Mouse (Mus musculus) embryonic facial prominence, embryonic 14.5 days (tissue): ENCODE measurements around the gene 2410004B18Rik. TPM values are rescaled to one million over a fixed set of nuclear protein-coding genes. Genes with fewer than 3 reads are reported as not detected.

Experiments
- ATAC-seq: fragments of 200-750 bp; cut with Nextera tagmentation; 2 replicates; pipeline ENCODE4 v1.8.0; 2017; ENCODE audit warnings: low read depth, moderate number of reproducible peaks, moderate TSS enrichment
- DNase-seq: peaks from one replicate; pipeline ENCODE4 v3.0.0-alpha.2; 2015; ENCODE audit warnings: low spot score
- H3K27ac ChIP-seq: fragments of 300-500 bp; sonication (generic); replicated peaks from 2 replicates; pipeline ENCODE4 v1.5.1; 2014; ENCODE audit warnings: low read depth, mild to moderate bottlenecking, low read length, moderate library complexity
- H3K27me3 ChIP-seq: fragments of 300-500 bp; sonication (generic); replicated peaks from 2 replicates; pipeline ENCODE4 v1.6.1; 2014; ENCODE audit warnings: low read length; ENCODE audit not compliant: control insufficient read depth, insufficient read depth
- H3K36me3 ChIP-seq: fragments of 300-500 bp; sonication (generic); 2 replicates; pipeline ENCODE4 v1.6.1; 2014; ENCODE audit warnings: low read length, mixed read lengths; ENCODE audit not compliant: control insufficient read depth, insufficient read depth
- H3K4me1 ChIP-seq: fragments of 300-500 bp; sonication (generic); 2 replicates; pipeline ENCODE4 v1.6.1; 2014; ENCODE audit warnings: antibody characterized with exemption, low read length; ENCODE audit not compliant: control insufficient read depth, insufficient read depth
- H3K4me2 ChIP-seq: fragments of 300-500 bp; sonication (generic); 2 replicates; pipeline ENCODE4 v1.6.1; 2014; ENCODE audit warnings: low read depth, mild to moderate bottlenecking, low read length, moderate library complexity, mixed read lengths
- H3K4me3 ChIP-seq: fragments of 300-500 bp; sonication (generic); 2 replicates; pipeline ENCODE4 v1.5.1; 2014; ENCODE audit warnings: low read depth, mild to moderate bottlenecking, low read length
- H3K9ac ChIP-seq: fragments of 300-500 bp; sonication (generic); 2 replicates; pipeline ENCODE4 v1.6.1; 2014; ENCODE audit warnings: low read depth, mild to moderate bottlenecking, low read length, moderate library complexity, mixed read lengths
- H3K9me3 ChIP-seq: fragments of 300-500 bp; sonication (generic); 2 replicates; pipeline ENCODE4 v1.6.1; 2016; ENCODE audit warnings: low read length; ENCODE audit not compliant: control insufficient read depth
- WGBS: fragments of 180-500 bp; shearing (Covaris S2); extraction: QIAGEN DNeasy Blood & Tissue Kit; methylation state at CpG from one replicate; pipeline ENCODE4 v1.1.7; 2014; 5-methylcytosine and 5-hydroxymethylcytosine counted together
- polyA plus RNA-seq: library from polyadenylated mRNA; unstranded; fragments of >200 nt; fragmentation: Nextera tagmentation; extraction: Ambion mirVana; gene quantifications from 2 replicates; pipeline ENCODE4 v1.2.1, GENCODE M21; 2014

Gene 2410004B18Rik
- polyA plus RNA-seq, 1 experiment from 2014 or later: 47.3 TPM

DNA sequence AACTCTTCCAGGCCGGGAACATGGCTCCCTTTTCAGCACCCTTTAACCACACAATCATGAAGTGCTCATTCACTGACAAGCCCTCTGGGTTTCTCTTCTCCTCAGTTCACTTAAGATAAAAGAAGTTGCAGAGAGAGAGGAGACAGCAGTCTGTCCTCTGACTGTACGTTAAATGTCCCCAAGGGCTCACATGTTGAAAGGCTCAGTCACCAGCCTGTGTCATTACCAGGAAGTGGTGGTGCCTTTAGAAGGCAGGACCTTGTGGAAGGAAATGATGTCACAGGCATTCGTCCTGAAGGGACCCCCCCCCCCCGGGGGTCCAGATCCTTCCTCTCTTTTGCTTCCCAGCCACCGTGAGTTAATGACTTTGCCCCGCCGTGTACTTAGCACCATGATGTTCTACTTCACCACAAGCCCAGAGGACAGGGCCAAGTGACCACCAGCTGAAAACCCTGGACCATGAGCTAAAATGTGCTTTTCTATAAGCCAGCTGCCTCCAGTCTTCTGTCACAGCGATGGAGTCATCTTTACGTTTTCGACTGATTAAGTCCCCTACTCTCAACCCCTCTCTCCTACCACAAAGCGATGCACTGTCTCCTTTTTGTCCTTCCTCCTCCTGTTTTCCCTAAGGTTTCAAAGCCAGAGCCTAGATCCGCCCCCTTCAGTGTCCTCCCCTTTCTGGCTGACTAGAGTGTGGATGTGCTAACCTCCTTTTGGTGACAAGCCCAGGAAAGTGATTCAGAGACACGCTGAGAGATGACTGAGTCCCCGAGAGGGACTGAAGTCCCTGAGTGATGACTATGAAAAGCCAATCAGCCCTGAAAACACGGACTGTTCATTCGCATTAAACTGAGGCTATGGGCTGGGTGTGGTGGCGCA, 13.7 kb downstream of the 2410004B18Rik start:
- H3K4me2 ChIP-seq: no peak overlapping the region
- H3K4me3 ChIP-seq: no peak overlapping the region
- no peaks in the 10 kb centered on the region for H3K36me3 ChIP-seq
- no peak overlapping the region for H3K9ac ChIP-seq
- no peak for DNase-seq
- H3K4me1 ChIP-seq: peaks cover 4% of the 10 kb centered on the region; the same call in 1 of the 2 replicates
- no peaks in the 10 kb centered on the region for H3K27me3 ChIP-seq
- H3K9me3 ChIP-seq: no peaks in the 10 kb centered on the region
- no peak overlapping the region for H3K27ac ChIP-seq
- WGBS: 68% methylated on average over 17 of the region's 17 CpGs
- no peak for ATAC-seq

DNA sequence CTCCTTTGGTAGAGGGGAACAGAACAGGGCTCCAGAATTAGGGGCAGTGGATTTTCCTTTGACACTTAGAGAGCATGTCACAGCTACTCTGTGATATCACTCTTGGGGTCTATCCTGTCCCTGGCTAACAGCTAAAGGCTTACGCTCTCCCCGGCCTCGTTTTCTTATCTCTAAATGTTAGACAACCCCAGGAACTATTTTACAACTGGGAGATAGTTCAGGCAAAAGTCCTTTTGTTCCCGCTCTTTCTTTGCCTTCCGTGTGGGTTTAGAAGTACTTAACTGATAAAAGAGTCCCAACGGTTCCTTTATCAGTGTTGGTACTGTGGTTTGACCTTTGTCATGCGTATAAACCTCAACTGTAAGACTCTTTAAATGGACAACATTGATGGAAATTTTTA, 15.1 kb downstream of the 2410004B18Rik start:
- H3K4me1 ChIP-seq: peaks cover 4% of the 10 kb centered on the region; the same call in 1 of the 2 replicates
- ATAC-seq: no peak
- H3K27me3 ChIP-seq: no peaks in the 10 kb centered on the region
- H3K9me3 ChIP-seq: no peaks in the 10 kb centered on the region
- H3K4me2 ChIP-seq: no peak overlapping the region
- no peak overlapping the region for H3K4me3 ChIP-seq
- DNase-seq: no peak
- no peak overlapping the region for H3K9ac ChIP-seq
- H3K36me3 ChIP-seq: no peaks in the 10 kb centered on the region
- WGBS: 85% methylated on average over 7 of the region's 7 CpGs
- H3K27ac ChIP-seq: no peak overlapping the region

DNA sequence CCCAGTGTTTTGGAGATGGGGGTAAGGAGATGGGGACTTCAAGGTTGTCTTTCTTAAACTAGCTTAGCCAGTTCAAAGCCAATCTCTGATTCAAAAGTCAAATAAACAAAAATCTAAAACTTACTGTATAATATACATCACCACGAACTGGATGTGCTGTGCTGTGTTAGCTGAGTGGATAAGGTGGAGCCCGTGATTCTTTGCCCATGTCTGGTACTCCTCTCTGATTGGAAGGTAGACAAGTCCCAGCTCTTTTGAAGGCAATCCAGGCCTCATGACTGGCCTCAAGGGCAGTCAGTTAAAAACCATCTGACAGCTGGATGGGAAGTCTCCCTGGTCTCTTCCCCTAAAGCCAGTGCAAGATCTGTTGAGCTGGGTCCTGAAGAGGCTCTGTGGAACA, 15.6 kb downstream of the 2410004B18Rik start:
- 78% methylated on average over 2 of the region's 2 CpGs for WGBS
- no peak for ATAC-seq
- no peaks in the 10 kb centered on the region for H3K27me3 ChIP-seq
- H3K36me3 ChIP-seq: no peaks in the 10 kb centered on the region
- no peak overlapping the region for H3K27ac ChIP-seq
- DNase-seq: no peak
- H3K4me1 ChIP-seq: peaks cover 4% of the 10 kb centered on the region; the same call in 1 of the 2 replicates
- no peak overlapping the region for H3K9ac ChIP-seq
- 0 out of 2 replicates have a peak, but pooled peaks cover 3% of the 10 kb centered on the region for H3K9me3 ChIP-seq
- no peak overlapping the region for H3K4me3 ChIP-seq
- H3K4me2 ChIP-seq: no peak overlapping the region

DNA sequence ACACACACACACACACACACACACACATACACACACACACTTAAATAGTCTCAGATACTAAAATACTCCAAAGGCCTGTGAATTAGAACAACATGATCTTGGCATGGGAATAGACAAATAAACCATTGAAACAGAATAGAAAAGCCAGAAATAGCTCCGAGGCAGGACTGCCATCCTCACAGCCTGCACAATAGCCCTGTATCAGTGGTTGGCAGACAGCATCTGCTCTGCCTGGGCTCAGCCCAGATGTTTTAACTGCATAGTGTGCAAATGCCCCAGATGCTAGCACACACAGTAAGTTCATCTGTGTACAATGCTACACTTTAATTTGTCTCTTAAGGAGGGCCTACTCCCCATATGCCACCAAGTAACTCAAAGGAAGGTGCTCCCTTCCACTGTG, 22.0 kb downstream of the 2410004B18Rik start:
- H3K9me3 ChIP-seq: 0 out of 2 replicates have a peak, but pooled peaks cover 3% of the 10 kb centered on the region
- H3K36me3 ChIP-seq: no peaks in the 10 kb centered on the region
- H3K27ac ChIP-seq: no peak overlapping the region
- ATAC-seq: no peak
- no peak for DNase-seq
- H3K27me3 ChIP-seq: peaks cover 23% of the 10 kb centered on the region; the same call in 1 of the 2 replicates
- 25% methylated on average over 1 of the region's 1 CpGs for WGBS
- H3K4me1 ChIP-seq: peaks cover 22% of the 10 kb centered on the region
- no peak overlapping the region for H3K9ac ChIP-seq
- no peak overlapping the region for H3K4me3 ChIP-seq
- no peak overlapping the region for H3K4me2 ChIP-seq

DNA sequence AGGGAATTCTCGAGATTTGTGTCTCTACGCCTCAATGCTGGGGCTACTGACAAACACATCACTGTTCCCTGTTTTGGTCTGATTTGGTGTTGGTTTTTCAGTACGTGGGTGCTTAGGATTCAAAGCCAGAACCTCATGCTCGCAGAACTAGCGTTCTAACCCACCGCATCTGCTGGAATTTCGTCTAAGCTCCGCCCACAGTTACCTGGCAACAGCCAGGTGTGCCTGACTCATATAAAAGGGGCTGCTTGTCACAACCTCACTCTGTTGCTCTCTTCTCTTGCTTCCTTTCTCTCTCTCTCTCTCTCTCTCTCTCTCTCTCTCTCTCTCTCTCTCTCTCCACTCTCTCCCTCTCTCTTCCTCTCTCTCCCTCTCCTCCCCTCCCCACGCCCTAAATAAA, 24.6 kb downstream of the 2410004B18Rik start:
- Histone ChIP-seq H3K4me1 (peaks cover 26% of the 10 kb centered on the region), H3K9ac (no peak overlapping the region), H3K4me3 (no peak overlapping the region), H3K36me3 (no peaks in the 10 kb centered on the region), H3K4me2 (no peak overlapping the region), H3K27me3 (peaks cover 23% of the 10 kb centered on the region; the same call in 1 of the 2 replicates), H3K9me3 (0 out of 2 replicates have a peak, but pooled peaks cover 3% of the 10 kb centered on the region), H3K27ac (no peak overlapping the region)
- DNase-seq: no peak
- WGBS: 24% methylated on average over 8 of the region's 9 CpGs
- no peak for ATAC-seq

DNA sequence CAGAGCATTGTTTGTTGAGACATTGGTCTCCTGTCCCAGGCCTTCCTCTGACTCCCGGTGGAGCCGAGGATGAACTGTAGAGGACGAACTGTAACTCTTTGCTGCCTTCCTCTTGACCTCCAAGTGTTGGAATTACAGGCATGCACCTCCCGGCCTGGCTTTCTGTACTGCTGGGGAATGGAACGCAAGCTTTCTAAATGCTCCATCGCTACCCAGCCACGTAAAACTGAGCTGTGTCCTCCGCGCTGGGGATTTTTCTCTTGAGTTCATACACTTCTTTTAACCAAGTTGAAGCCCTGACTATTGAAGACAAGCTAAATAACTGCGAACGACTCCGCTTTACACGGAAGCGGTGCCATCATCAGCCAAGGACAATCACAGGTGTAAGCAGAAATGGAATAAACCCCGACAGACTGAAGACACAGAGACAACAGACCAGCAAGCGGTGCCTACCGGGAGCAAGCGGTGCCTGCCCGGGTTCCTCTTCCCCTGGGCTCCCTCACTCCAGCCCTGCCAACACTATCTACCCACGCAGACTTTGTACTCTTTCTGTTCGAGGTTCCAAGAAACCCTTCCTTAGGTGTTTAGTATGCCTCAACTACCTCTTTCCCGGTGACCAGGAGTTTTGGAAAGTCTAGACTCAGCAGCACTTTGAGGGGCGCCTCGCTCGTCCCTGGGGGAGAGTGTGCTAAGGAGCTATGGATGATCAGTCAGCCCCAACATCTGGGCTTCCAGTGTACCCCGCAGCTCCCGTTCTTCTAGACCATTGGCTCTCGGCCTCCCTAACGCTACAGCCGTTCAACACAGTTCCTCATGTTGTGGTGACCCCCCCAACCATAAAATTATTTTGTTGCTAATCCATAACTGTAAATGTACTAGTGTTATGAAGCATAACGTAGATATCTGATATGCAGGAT, 25.5 kb downstream of the 2410004B18Rik start:
- no peak for ATAC-seq
- peaks cover 26% of the 10 kb centered on the region for H3K4me1 ChIP-seq
- no peak overlapping the region for H3K27ac ChIP-seq
- WGBS: 15% methylated on average over 31 of the region's 31 CpGs
- peak overlapping the region; percentile 43 for H3K4me2 ChIP-seq
- no peaks in the 10 kb centered on the region for H3K36me3 ChIP-seq
- peak overlapping the region; percentile 19 for H3K4me3 ChIP-seq
- peaks cover 23% of the 10 kb centered on the region; the same call in 1 of the 2 replicates for H3K27me3 ChIP-seq
- no peak for DNase-seq
- H3K9me3 ChIP-seq: 0 out of 2 replicates have a peak, but pooled peaks cover under 1% of the 10 kb centered on the region
- H3K9ac ChIP-seq: 0 out of 2 replicates have a peak overlapping the region, but pooled peaks have one; percentile 9

DNA sequence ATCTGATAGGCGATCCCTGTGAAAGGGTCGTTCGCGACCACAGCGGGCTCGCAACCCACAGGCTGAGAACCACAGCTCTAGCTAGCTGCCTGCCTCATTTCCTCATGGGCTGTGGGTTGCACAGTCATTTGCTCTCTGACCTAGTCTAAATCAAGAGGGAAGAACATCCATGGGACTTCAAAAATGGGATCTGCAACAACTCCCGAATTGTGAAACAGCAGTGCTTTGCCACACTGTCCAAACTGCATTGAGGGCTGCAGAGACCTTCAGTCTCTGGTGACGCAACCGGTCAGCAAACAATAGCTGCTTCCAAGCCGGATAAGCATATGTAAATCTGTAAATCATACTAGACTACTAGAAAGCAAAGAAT, 26.2 kb downstream of the 2410004B18Rik start:
- peak; percentile 56 for DNase-seq

DNA sequence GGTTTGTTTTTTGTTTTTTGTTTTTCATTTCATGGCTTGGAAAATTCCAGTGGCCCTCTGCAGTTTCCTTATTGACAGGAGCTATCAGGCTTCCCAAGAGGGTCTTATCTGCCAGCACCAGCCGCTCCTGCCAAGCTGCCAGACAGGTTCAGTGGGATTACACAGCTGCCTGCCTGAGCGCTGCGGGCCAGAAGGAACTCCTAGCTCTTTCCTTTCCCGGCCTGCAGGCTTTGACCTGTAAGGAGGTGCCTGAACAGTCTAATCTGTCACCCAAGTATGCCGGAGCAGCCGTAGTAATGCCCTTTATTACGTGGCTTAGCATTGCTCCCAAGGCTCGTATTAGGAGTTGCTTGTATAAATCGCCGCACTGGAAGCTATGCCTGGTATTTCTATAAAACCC, 26.7 kb downstream of the 2410004B18Rik start:
- no peaks in the 10 kb centered on the region for H3K9me3 ChIP-seq
- DNase-seq: peak; percentile 92
- peaks cover 26% of the 10 kb centered on the region for H3K4me1 ChIP-seq
- no peak overlapping the region for H3K4me3 ChIP-seq
- no peak overlapping the region for H3K9ac ChIP-seq
- H3K4me2 ChIP-seq: peak overlapping the region; percentile 43
- peak; percentile 92 for ATAC-seq
- no peak overlapping the region for H3K27ac ChIP-seq
- peaks cover 23% of the 10 kb centered on the region; the same call in 1 of the 2 replicates for H3K27me3 ChIP-seq
- no peaks in the 10 kb centered on the region for H3K36me3 ChIP-seq
- 10% methylated on average over 10 of the region's 10 CpGs for WGBS

More for the DNA sequence above, 26.2 kb downstream of the 2410004B18Rik start:
- H3K4me2 ChIP-seq: peak overlapping the region; percentile 43
- peaks cover 26% of the 10 kb centered on the region for H3K4me1 ChIP-seq
- H3K4me3 ChIP-seq: peak overlapping the region; percentile 19
- 17% methylated on average over 10 of the region's 10 CpGs for WGBS
- H3K9ac ChIP-seq: 0 out of 2 replicates have a peak overlapping the region, but pooled peaks have one; percentile 9
- H3K9me3 ChIP-seq: no peaks in the 10 kb centered on the region
- H3K36me3 ChIP-seq: no peaks in the 10 kb centered on the region
- 0 out of 2 replicates have a peak overlapping the region, but pooled peaks have one; percentile 44 for H3K27ac ChIP-seq
- peaks cover 23% of the 10 kb centered on the region; the same call in 1 of the 2 replicates for H3K27me3 ChIP-seq
- no peak for ATAC-seq
